Comparison of ENCODE assay signal across 14 mouse cellular contexts in genomic region chr1:64658876-64659275, GRCm38 (mm10). TPM values are rescaled to one million over a fixed set of nuclear protein-coding genes. Genes with fewer than 3 reads are reported as not detected.
DNase-seq lines count a peak whose midpoint lies in the region; ATAC-seq and TF ChIP-seq lines count a peak whose summit lies in the region.
"Had no signal": no experiment of that assay in that cellular context is flagged by ENCODE, and none has a peak within 500 bp of the region (broad histone marks: within the 10 kb centered on the region; RNA-seq: fewer than 3 reads in every experiment).

No protein-coding gene starts in this region.

- H3K27ac ChIP-seq in lung, embryonic 14.5 days (ENCODE audit: low read depth): no peak overlapping the region
- H3K27ac ChIP-seq in heart, embryonic 14.5 days (replicated peaks in 1 of 2; ENCODE audit: control insufficient read depth in 1 of 2, insufficient read depth in 1 of 2, low read depth in 2 of 2, low read length in 2 of 2): peak overlapping the region; percentile 50 to 81
- H3K27ac ChIP-seq in kidney, embryonic 16.5 days (ENCODE audit: low read length): peak overlapping the region; percentile 80
- H3K27ac ChIP-seq in midbrain, embryonic 10.5 days (replicated peaks): no peak overlapping the region
- H3K27ac ChIP-seq: embryonic facial prominence, embryonic 12.5 days; forebrain, embryonic 12.5 days; midbrain, embryonic 12.5 days had no signal

- H3K4me1 ChIP-seq in lung, embryonic 14.5 days (ENCODE audit: insufficient read depth): no peaks in the 10 kb centered on the region
- no peaks in the 10 kb centered on the region; the same call in 1 of the 2 replicates for H3K4me1 ChIP-seq in lung, adult 2 months (ENCODE audit: control insufficient read depth, insufficient read depth, low read length)
- no peaks in the 10 kb centered on the region for H3K4me1 ChIP-seq in heart, embryonic 14.5 days (ENCODE audit: control insufficient read depth in 2 of 2, insufficient read depth in 2 of 2, low read length in 2 of 2)
- H3K4me1 ChIP-seq in kidney, embryonic 16.5 days (ENCODE audit: insufficient read depth, low read length): no peaks in the 10 kb centered on the region
- peaks cover 7% of the 10 kb centered on the region for H3K4me1 ChIP-seq in midbrain, embryonic 10.5 days
- H3K4me1 ChIP-seq: embryonic facial prominence, embryonic 12.5 days had no signal

- 0 out of 2 replicates have a peak overlapping the region, but pooled peaks have one; percentile 12 for H3K4me2 ChIP-seq in lung, embryonic 14.5 days
- H3K4me2 ChIP-seq in heart, embryonic 14.5 days (ENCODE audit: low read length): peak overlapping the region; percentile 23; the same call in 1 of the 2 replicates
- H3K4me2 ChIP-seq in kidney, embryonic 16.5 days (replicated peaks; ENCODE audit: low read depth, low read length): no peak overlapping the region
- H3K4me2 ChIP-seq: embryonic facial prominence, embryonic 12.5 days; forebrain, embryonic 12.5 days; midbrain, embryonic 12.5 days had no signal

- H3K27me3 ChIP-seq in lung, embryonic 14.5 days (ENCODE audit: insufficient read depth, low read length): no peaks in the 10 kb centered on the region
- no peaks in the 10 kb centered on the region for H3K27me3 ChIP-seq in heart, embryonic 14.5 days (ENCODE audit: control insufficient read depth, insufficient read depth, low read length)
- no peaks in the 10 kb centered on the region for H3K27me3 ChIP-seq in kidney, embryonic 16.5 days (ENCODE audit: insufficient read depth, low read length)
- H3K27me3 ChIP-seq in midbrain, embryonic 10.5 days (ENCODE audit: low read depth, poor library complexity, severe bottlenecking): no peaks in the 10 kb centered on the region
- H3K27me3 ChIP-seq: embryonic facial prominence, embryonic 12.5 days; forebrain, embryonic 12.5 days; midbrain, embryonic 12.5 days had no signal

- ATAC-seq in lung, embryonic 14.5 days (ENCODE audit: insufficient read depth): no peak
- ATAC-seq in heart, embryonic 14.5 days (ENCODE audit: insufficient number of reproducible peaks, insufficient read depth, low FRiP score, low read depth): no peak
- no peak for ATAC-seq in kidney, embryonic 16.5 days (ENCODE audit: low FRiP score, low TSS enrichment)
- ATAC-seq: CD4-positive, CD25-positive, alpha-beta regulatory T cell, adult 4 months had no signal

- H3K9me3 ChIP-seq in lung, embryonic 14.5 days (ENCODE audit: low read depth, low read length): no peaks in the 10 kb centered on the region
- H3K9me3 ChIP-seq in heart, embryonic 14.5 days (ENCODE audit: control insufficient read depth, low read length): no peaks in the 10 kb centered on the region
- H3K9me3 ChIP-seq in kidney, embryonic 16.5 days (ENCODE audit: low read length): no peaks in the 10 kb centered on the region
- H3K9me3 ChIP-seq in midbrain, embryonic 10.5 days (replicated peaks): no peaks in the 10 kb centered on the region
- H3K9me3 ChIP-seq: embryonic facial prominence, embryonic 12.5 days; forebrain, embryonic 12.5 days; midbrain, embryonic 12.5 days had no signal

- 44% methylated on average over 7 of the region's 7 CpGs for WGBS in lung, embryonic 14.5 days
- WGBS in lung, adult 2 months: 25% methylated on average over 7 of the region's 7 CpGs
- 56% methylated on average over 7 of the region's 7 CpGs for WGBS in heart, embryonic 14.5 days
- WGBS in kidney, embryonic 16.5 days: 57% methylated on average over 7 of the region's 7 CpGs
- 76% methylated on average over 7 of the region's 7 CpGs for WGBS in midbrain, embryonic 10.5 days

- H3K9ac ChIP-seq in lung, embryonic 14.5 days: no peak overlapping the region
- H3K9ac ChIP-seq in heart, embryonic 14.5 days (ENCODE audit: low read length): no peak overlapping the region
- H3K9ac ChIP-seq in kidney, embryonic 16.5 days (replicated peaks; ENCODE audit: low read length): no peak overlapping the region
- H3K9ac ChIP-seq: embryonic facial prominence, embryonic 12.5 days; forebrain, embryonic 12.5 days; midbrain, embryonic 12.5 days had no signal

- TF ChIP-seq POLR2A in lung, adult 2 months (IDR thresholded peaks at IDR 0.05; ENCODE audit: borderline replicate concordance, extremely low read depth, low read depth, low read length): no peak

- no peak for TF ChIP-seq CTCF in lung, embryonic 14.5 days (IDR thresholded peaks at IDR 0.05; ENCODE audit: low read depth)
- no peak for TF ChIP-seq CTCF in lung, adult 2 months (IDR thresholded peaks at IDR 0.05; ENCODE audit: insufficient read depth, low read length)

- DNase-seq in lung, embryonic 14.5 days: peak; percentile 15
- DNase-seq in lung, adult 2 months: no peak
- DNase-seq in heart, adult 9 months (ENCODE audit: low spot score in 2 of 2): peak; percentile 9 to 25
- no peak for DNase-seq in midbrain, embryonic 10.5 days (ENCODE audit: low spot score)
- no peak for DNase-seq in MN1 (ENCODE audit: low spot score)
- DNase-seq: adrenal gland, postnatal 36 days; cerebellum, postnatal 14 days; left cerebral cortex, postnatal 4 days had no signal

- no peak overlapping the region for H3K4me3 ChIP-seq in lung, embryonic 14.5 days (ENCODE audit: low read depth, low read length)
- H3K4me3 ChIP-seq in lung, adult 2 months (replicated peaks; ENCODE audit: extremely low read depth, low read depth, low read length): no peak overlapping the region
- H3K4me3 ChIP-seq in heart, embryonic 14.5 days (ENCODE audit: control insufficient read depth in 1 of 2, insufficient read depth in 1 of 2, low read depth in 1 of 2, low read length in 2 of 2): no peak overlapping the region
- no peak overlapping the region for H3K4me3 ChIP-seq in kidney, embryonic 16.5 days (ENCODE audit: low read length)
- no peak overlapping the region for H3K4me3 ChIP-seq in midbrain, embryonic 10.5 days
- H3K4me3 ChIP-seq: embryonic facial prominence, embryonic 12.5 days; forebrain, embryonic 12.5 days; midbrain, embryonic 12.5 days had no signal

- no peaks in the 10 kb centered on the region for H3K36me3 ChIP-seq in lung, embryonic 14.5 days (ENCODE audit: insufficient read depth)
- no peaks in the 10 kb centered on the region for H3K36me3 ChIP-seq in heart, embryonic 14.5 days (ENCODE audit: control insufficient read depth, insufficient read depth, low read length)
- no peaks in the 10 kb centered on the region for H3K36me3 ChIP-seq in kidney, embryonic 16.5 days (ENCODE audit: insufficient read depth, low read length)
- no peaks in the 10 kb centered on the region for H3K36me3 ChIP-seq in midbrain, embryonic 10.5 days
- H3K36me3 ChIP-seq: embryonic facial prominence, embryonic 12.5 days; forebrain, embryonic 12.5 days; midbrain, embryonic 12.5 days had no signal

RNA-seq across cellular contexts. Expression of gene Ccnyl1, which starts 31.4 kb away (rescaled TPM):
- polyA plus RNA-seq in lung, embryonic 14.5 days (2014; fragmentation: Nextera tagmentation; extraction: Ambion mirVana): 6.8 and 8.4 TPM in 2 replicates
- polyA plus RNA-seq in lung, adult 2 months (2012; rRNA removed): 26.8 and 31.6 TPM in 2 replicates
- polyA plus RNA-seq in heart, embryonic 14.5 days (2014; fragmentation: Nextera tagmentation; extraction: Ambion mirVana): 6.7 and 8.5 TPM in 2 replicates
- 4.1 and 5.0 TPM in 2 replicates for polyA plus RNA-seq in kidney, embryonic 16.5 days (2015; fragmentation: Nextera tagmentation; extraction: Ambion mirVana)
- polyA plus RNA-seq in midbrain, embryonic 10.5 days (2016; fragmentation: Nextera tagmentation; extraction: Ambion mirVana): 6.4 and 6.5 TPM in 2 replicates

RNA-seq across cellular contexts. Expression of gene Mettl21a, which starts 41.8 kb away (rescaled TPM):
- 17.8 and 20.3 TPM in 2 replicates for polyA plus RNA-seq in lung, embryonic 14.5 days (2014; fragmentation: Nextera tagmentation; extraction: Ambion mirVana)
- 6.8 and 8.2 TPM in 2 replicates for polyA plus RNA-seq in lung, adult 2 months (2012; rRNA removed)
- polyA plus RNA-seq in heart, embryonic 14.5 days (2014; fragmentation: Nextera tagmentation; extraction: Ambion mirVana): 12.8 and 13.7 TPM in 2 replicates
- polyA plus RNA-seq in kidney, embryonic 16.5 days (2015; fragmentation: Nextera tagmentation; extraction: Ambion mirVana): 21.5 and 22.0 TPM in 2 replicates
- 24.4 and 25.8 TPM in 2 replicates for polyA plus RNA-seq in midbrain, embryonic 10.5 days (2016; fragmentation: Nextera tagmentation; extraction: Ambion mirVana)

Comparison
In these comparisons a context has a peak if more than half of its experiments do, and no peak if none do; other contexts are left out.
1. DNase-seq: peak in lung, embryonic 14.5 days (single experiment) and heart, adult 9 months (2 of 2); none in lung, adult 2 months (single experiment), midbrain, embryonic 10.5 days (single experiment) and MN1 (single experiment).
2. H3K27ac ChIP-seq: peak in heart, embryonic 14.5 days (2 of 2) and kidney, embryonic 16.5 days (single experiment); none in lung, embryonic 14.5 days (single experiment) and midbrain, embryonic 10.5 days (single experiment).